Mouse (Mus musculus) left cerebral cortex, adult 2 months (tissue): ENCODE results near the gene Ptprt. TPM values are rescaled to one million over a fixed set of nuclear protein-coding genes. Genes with fewer than 3 reads are reported as not detected.

Experiments
- DNase-seq, 2 experiments: peaks; one replicate each; pipeline ENCODE4 v3.0.0; 2021 to 2022; ENCODE audit warnings: low spot score in 2 of 2, mixed read lengths in 1 of 2; ENCODE audit errors: extremely low spot score in 1 of 2
- H3K27ac ChIP-seq: fragments of 200-600 bp; 2 replicates; pipeline ENCODE4 v1.8.1; 2022
- H3K4me3 ChIP-seq: fragments of 200-600 bp; 2 replicates; pipeline ENCODE4 v1.8.1; 2022
- CTCF ChIP-seq: fragments of 200-600 bp; IDR thresholded peaks from 2 replicates; pipeline ENCODE4 v1.8.1; 2022; ENCODE audit warnings: antibody characterized with exemption, mild to moderate bottlenecking, moderate library complexity
- intact Hi-C: fragments of 180-260 bp; cut with DNase I; formaldehyde crosslinking; loops from one replicate; pipeline ENCODE4 v1.15.1; 2025
- total RNA-seq, 2 experiments: library from RNA; stranded (reverse); gene quantifications; 2 replicates each; pipeline ENCODE4 v1.2.3; 2021

Gene Ptprt
- total RNA-seq, 2 experiments from 2014 or later, result 101 to 103 TPM

GRCm38 (mm10) chr2:162001016-162001415 lies 659.9 kb downstream of the Ptprt start:
- no peak for TF ChIP-seq CTCF
- no peak for DNase-seq
- no peak overlapping the region for H3K27ac ChIP-seq
- no peak overlapping the region for H3K4me3 ChIP-seq
- intact Hi-C loops, result no loop called here

- intact Hi-C loops, result no loop called here
- H3K27ac ChIP-seq, result no peak overlapping the region
- H3K4me3 ChIP-seq, result no peak overlapping the region
- no peak for DNase-seq
- no peak for TF ChIP-seq CTCF
Observed at GRCm38 (mm10) chr2:161982311-161982710, 678.6 kb downstream of the Ptprt start.

GRCm38 (mm10) chr2:161961179-161962163 lies 699.5 kb downstream of the Ptprt start:
- intact Hi-C loops, result no loop called here
- no peak for TF ChIP-seq CTCF
- no peak overlapping the region for H3K4me3 ChIP-seq
- no peak overlapping the region for H3K27ac ChIP-seq
- no peak for DNase-seq

- no peak for DNase-seq
- TF ChIP-seq CTCF, result no peak; the same call in 1 of the 2 replicates
- intact Hi-C loops, result loop anchor here (5.0 kb wide), 1 partner anchor 148 kb away; no protein-coding TSS in a partner anchor
- H3K27ac ChIP-seq, result no peak overlapping the region
- H3K4me3 ChIP-seq, result no peak overlapping the region
Observed at GRCm38 (mm10) chr2:161945424-161945823, 715.5 kb downstream of the Ptprt start.

GRCm38 (mm10) chr2:161944689-161945088 lies 716.3 kb downstream of the Ptprt start:
- Histone ChIP-seq H3K4me3 (no peak overlapping the region), H3K27ac (no peak overlapping the region; the same call in 1 of the 2 replicates)
- no peak for TF ChIP-seq CTCF
- intact Hi-C loops, result loop anchor here (5.0 kb wide), 1 partner anchor 147 kb away; no protein-coding TSS in a partner anchor
- peak in 1 of 2 experiments; percentile 13 for DNase-seq

GRCm38 (mm10) chr2:161941991-161942390 lies 719.0 kb downstream of the Ptprt start:
- intact Hi-C loops, result no loop called here
- DNase-seq, result no peak
- H3K27ac ChIP-seq, result no peak overlapping the region
- no peak for TF ChIP-seq CTCF
- no peak overlapping the region for H3K4me3 ChIP-seq

GRCm38 (mm10) chr2:161907214-161907613 lies 753.7 kb downstream of the Ptprt start:
- Histone ChIP-seq H3K27ac (no peak overlapping the region), H3K4me3 (no peak overlapping the region)
- no peak for TF ChIP-seq CTCF
- intact Hi-C loops, result no loop called here
- no peak for DNase-seq

- Histone ChIP-seq H3K4me3 (no peak overlapping the region), H3K27ac (no peak overlapping the region)
- intact Hi-C loops, result no loop called here
- no peak for TF ChIP-seq CTCF
- no peak for DNase-seq
Observed at GRCm38 (mm10) chr2:161902196-161902595, 758.8 kb downstream of the Ptprt start.

- no peak for DNase-seq
- no peak overlapping the region for H3K4me3 ChIP-seq
- intact Hi-C loops, result no loop called here
- TF ChIP-seq CTCF, result no peak
- H3K27ac ChIP-seq, result no peak overlapping the region
Observed at GRCm38 (mm10) chr2:161884446-161884845, 776.5 kb downstream of the Ptprt start.

- no peak overlapping the region for H3K27ac ChIP-seq
- no peak for TF ChIP-seq CTCF
- no peak for DNase-seq
- intact Hi-C loops, result no loop called here
- H3K4me3 ChIP-seq, result no peak overlapping the region
Observed at GRCm38 (mm10) chr2:161882580-161882979, 778.4 kb downstream of the Ptprt start.

GRCm38 (mm10) chr2:161880941-161881340 lies 780.0 kb downstream of the Ptprt start:
- no peak for DNase-seq
- intact Hi-C loops, result no loop called here
- no peak for TF ChIP-seq CTCF
- H3K27ac ChIP-seq, result no peak overlapping the region
- H3K4me3 ChIP-seq, result no peak overlapping the region

- H3K4me3 ChIP-seq, result no peak overlapping the region
- no peak for DNase-seq
- no peak overlapping the region for H3K27ac ChIP-seq
- TF ChIP-seq CTCF, result no peak
- intact Hi-C loops, result no loop called here
Observed at GRCm38 (mm10) chr2:161865231-161865630, 795.7 kb downstream of the Ptprt start.
